Mouse (Mus musculus) ovary, adult 2 months (tissue): ENCODE measurements around the gene Mbl2. TPM values are rescaled to one million over a fixed set of nuclear protein-coding genes. Genes with fewer than 3 reads are reported as not detected.

Source experiments
- polyA plus RNA-seq: library from polyadenylated mRNA; depleted of rRNA; stranded (reverse); fragments of >200 nt; gene quantifications from 2 replicates; pipeline ENCODE4 v1.2.3, GENCODE M21; 2012; rRNA removed

Gene Mbl2
- 0.25 and 0.29 TPM in 2 replicates for polyA plus RNA-seq

DNA sequence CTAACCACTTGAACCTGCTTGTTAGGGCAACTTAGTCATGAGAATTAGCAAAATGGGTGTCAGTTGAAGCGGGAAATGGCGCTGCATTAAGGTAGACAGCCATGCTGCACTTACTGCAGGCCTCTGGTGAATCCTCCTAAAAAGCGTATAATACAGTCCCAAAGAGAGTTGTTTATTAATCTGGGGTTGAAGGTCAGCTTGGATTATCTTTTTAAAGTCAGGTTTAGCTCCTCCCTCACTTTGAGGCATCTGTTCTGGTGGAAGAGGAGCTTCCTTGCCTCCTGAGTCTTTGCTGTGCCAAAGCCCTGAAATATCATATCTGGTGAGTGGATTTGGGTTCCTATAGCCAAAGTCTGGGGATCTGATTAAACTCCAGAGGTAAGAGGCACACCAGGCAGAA lies at the start of gene Mbl2:
TSS of gene Mbl2 (plus strand) at position 252 of the 400 bp plus-strand sequence.

Other genes starting within 250 kb of the Mbl2 start
- 0.06 TPM in 1 of 2 replicates, not detected in the other for gene Trpd52l3, start 229.2 kb upstream of the Mbl2 start, polyA plus RNA-seq
- gene Uhrf2, start 202.4 kb upstream of the Mbl2 start, polyA plus RNA-seq: 29.9 and 31.1 TPM in 2 replicates
- gene Gldc, start 57.5 kb upstream of the Mbl2 start, polyA plus RNA-seq: 0.60 and 0.71 TPM in 2 replicates